Mouse (Mus musculus) myocyte (in vitro differentiated cells): ENCODE data around the gene Bves.

Experiments used
- MYOD1 ChIP-seq, 3 experiments: IDR thresholded peaks; one replicate each; pipeline ENCODE4 v1.6.1; 2011; ENCODE audit warnings: control low read depth in 2 of 3, low read depth in 2 of 3, mild to moderate bottlenecking in 2 of 3, moderate library complexity in 1 of 3; ENCODE audit not compliant: insufficient read length in 2 of 3, control insufficient read depth in 1 of 3
- POLR2A ChIP-seq: IDR thresholded peaks from one replicate; pipeline ENCODE4 v1.6.1; 2011; ENCODE audit warnings: low read depth, mild to moderate bottlenecking, control low read depth, moderate library complexity; ENCODE audit not compliant: insufficient read length
- POLR2AphosphoS2 ChIP-seq: IDR thresholded peaks from one replicate; pipeline ENCODE4 v1.6.1; 2011; ENCODE audit warnings: low read depth, control low read depth; ENCODE audit not compliant: insufficient read length
- SRF ChIP-seq: IDR thresholded peaks from one replicate; pipeline ENCODE4 v1.6.1; 2011; ENCODE audit warnings: low read depth; ENCODE audit not compliant: control insufficient read depth, insufficient read length
- USF1 ChIP-seq: IDR thresholded peaks from one replicate; pipeline ENCODE4 v1.6.1; 2011; ENCODE audit warnings: low read depth, mild to moderate bottlenecking, control low read depth, moderate library complexity

- peak; percentile 91 for TF ChIP-seq SRF
- peak; percentile 26 for TF ChIP-seq POLR2AphosphoS2
- no peak for TF ChIP-seq MYOD1 (IDR thresholded peaks at IDR 0.05; ENCODE audit: control insufficient read depth in 1 of 3, insufficient read length in 2 of 3, low read depth in 2 of 3)
- no peak for TF ChIP-seq USF1
- TF ChIP-seq POLR2A, result peak; percentile 44
Measured at GRCm38 (mm10) chr10:45335434-45336422, at the start of gene Bves.
